Mouse (Mus musculus) A20 (cell line): ENCODE measurements around the gene Slc27a3.

Experiments used
- DNase-seq: peaks from one replicate; pipeline ENCODE4 v3.0.0-alpha.2; 2011; ENCODE audit warnings: low read depth, low spot score

The Slc27a3 gene

DNA sequence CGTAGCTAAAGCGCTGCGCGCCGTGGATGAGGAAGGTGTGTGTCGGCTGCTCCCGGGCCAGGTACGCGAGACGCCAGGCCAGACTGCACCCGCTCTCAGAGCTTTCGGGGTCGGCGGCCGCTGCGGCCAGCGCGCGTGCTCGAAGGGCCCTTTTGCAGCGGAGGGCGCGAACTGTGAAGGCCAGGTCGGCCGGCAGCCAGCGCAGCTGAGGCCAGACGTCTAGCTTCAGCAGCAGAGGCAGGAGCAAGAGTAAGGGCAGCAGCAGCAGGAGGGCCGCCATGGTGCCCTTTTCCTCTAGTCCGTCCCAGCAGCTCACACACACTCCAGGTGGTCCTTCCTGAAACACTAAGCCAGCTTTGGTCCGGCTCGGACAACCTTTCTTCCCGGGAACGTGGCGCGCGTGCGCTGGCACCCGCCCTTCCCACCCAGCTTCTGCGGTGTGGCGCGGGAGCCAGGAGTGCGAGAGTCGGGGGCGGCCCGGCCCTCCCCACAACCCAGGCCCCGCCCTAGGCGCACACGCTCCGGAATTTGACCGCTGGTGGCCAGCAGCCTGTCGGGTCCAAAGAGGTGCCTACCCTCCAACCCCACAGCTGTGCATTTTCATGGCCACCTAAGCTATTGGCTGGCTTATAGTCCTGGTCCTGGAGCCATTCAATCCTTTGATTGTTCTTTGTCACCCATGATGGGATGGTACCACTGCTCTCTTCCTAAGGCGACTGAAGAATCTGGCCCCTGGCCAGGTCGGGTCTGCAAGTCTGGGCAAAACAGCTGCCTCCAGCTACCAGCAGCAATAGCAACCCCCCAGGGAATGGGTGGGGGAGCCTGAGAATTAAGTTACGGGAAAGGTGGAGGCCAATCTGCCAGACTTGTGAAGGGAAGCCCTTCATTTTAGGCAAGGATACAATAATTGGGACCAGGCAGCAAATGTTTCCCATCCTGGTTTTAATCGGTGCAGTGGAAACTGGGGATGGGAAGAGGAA, at the start of gene Slc27a3:
Gene Slc27a3, minus strand, starts transcription at position 428 of the 980 bp plus-strand sequence.
- no peak for DNase-seq

DNA sequence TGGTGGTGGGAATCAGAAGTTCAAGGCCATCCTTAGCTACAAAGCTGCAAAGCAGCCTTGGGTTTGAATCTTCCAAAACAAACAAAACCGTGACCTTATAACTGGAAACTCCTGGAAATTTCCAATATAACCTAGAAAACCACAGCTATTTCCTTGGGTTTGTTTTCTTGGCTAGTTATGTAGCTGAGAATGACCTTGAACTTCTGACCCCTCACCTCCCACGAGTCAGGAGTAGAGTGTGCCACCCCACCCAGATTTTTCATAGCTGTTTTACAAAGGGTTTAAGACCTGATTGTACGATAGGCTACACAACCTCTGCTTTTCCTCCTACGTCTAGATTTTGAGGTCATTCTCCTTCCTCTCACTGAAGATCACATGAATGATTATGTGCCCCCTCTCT, 47.4 kb upstream of the Slc27a3 start:
- DNase-seq, result no peak

GRCm38 (mm10) chr3:90434073-90434730, 44.5 kb upstream of the Slc27a3 start:
- no peak for DNase-seq

DNA sequence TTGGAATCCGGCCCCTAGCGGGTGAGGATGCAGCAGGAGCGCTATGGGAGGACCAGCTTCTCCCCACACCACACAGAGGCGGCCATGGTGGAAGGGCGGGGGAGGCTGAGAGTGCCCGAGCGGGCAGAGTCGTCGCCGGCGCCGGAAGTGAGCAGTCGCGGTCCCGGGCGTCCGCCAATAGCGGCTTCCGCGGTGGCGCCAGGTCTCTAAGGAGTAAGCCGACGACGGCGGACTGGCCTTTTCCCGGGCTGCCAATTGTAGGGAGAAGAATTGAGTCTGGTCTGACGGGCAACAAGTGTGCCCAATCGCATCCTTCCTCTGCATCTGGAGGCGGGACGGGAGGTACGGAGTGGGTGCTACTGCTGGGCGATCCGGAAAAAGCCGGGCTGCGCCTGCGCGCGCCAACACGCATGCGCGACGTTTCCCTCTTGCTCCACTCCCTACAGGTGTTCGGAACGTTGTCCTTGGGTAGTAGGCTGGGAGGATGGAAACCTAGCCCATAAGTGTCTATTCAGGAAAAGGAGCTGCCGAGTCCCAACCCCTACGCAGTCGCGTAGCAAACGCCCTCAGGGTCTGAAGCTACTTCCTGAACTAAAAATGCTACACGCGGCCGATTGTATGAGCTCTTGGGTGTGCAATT, 43.8 kb upstream of the Slc27a3 start, which contains the start of gene Ints3:
Gene Ints3, minus strand, starts transcription at position 242 of the 640 bp plus-strand sequence.
- peak; percentile 99 for DNase-seq

GRCm38 (mm10) chr3:90432811-90433219, 43.1 kb upstream of the Slc27a3 start:
- no peak for DNase-seq

DNA sequence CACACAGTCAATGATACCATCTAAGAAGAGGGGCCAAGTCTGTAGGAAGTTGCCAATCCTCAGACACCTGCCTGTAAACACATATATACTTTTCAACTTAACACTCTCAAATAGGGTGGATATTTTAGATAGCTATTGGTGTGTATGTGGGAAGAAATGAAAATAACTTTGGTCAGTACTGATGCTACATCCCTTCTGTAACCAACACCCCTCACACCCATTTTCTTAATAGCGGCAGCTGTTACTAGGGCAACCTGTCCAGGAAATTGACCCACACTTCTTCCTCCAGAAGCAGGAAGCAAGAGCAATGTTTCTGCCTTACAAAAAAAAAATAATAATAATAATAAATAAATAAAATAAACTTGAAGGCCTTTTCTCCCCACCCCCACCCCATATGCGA, 42.6 kb upstream of the Slc27a3 start:
- peak; percentile 55 for DNase-seq

GRCm38 (mm10) chr3:90429576-90429975, 39.8 kb upstream of the Slc27a3 start:
- DNase-seq, result no peak

DNA sequence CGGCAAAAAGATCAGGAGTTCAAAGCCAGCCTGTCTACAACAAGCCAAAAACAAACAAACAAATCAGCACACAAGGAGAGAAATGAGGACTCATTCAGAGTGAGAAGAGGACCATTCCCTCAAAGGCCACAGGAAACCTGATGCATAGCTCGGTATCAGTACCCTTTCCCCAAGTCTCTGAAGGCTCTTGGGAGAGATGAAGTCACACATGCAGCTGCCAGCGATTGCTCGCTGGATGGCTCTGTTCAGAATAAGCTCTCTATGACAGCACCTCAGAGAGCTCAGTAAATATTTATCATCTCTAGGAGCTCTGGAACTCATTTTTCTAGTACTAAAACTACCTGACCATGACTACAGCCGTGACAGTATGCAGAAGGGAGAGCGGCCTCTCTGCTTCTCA, 38.4 kb upstream of the Slc27a3 start:
- no peak for DNase-seq

DNA sequence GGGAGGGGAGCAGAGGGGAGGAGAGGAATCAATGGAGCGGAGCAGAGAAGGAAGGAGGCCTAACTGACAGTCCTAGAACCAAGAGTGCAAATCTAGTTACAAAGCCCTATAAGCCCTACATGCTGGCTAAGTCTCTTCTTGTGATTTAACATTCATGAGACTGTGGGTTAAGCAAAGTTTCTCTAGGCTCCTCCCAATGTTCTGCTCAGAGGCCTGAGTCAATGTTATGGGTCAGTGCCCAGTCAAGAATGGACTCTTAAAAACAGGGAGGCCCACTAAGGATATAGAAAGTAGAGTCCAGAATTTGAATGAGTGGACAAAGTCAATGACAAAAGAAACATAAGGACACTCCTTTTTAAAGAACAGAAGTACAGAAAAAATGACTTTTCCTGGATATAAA, 37.8 kb upstream of the Slc27a3 start:
- DNase-seq, result no peak

GRCm38 (mm10) chr3:90425499-90425898, 35.8 kb upstream of the Slc27a3 start:
- DNase-seq, result no peak

DNA sequence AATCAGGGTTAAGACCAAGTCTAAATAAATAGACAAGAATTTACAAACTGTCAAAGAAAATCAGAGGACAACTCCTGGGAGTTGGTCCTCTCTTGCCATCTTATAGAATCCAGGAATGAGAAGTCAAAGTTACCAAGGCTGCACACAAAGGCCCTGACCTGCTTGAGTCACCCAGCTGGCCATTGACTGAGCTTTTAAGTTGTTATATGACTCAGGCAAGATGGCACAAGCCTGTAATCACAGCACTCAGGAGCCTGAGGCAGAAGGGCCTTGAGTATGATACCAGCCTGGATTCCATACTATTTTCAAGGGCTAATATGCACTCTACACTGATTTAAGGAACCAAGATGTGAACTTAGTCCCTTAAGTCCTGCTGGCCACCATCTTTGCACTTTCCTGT, 33.8 kb upstream of the Slc27a3 start:
- no peak for DNase-seq

DNA sequence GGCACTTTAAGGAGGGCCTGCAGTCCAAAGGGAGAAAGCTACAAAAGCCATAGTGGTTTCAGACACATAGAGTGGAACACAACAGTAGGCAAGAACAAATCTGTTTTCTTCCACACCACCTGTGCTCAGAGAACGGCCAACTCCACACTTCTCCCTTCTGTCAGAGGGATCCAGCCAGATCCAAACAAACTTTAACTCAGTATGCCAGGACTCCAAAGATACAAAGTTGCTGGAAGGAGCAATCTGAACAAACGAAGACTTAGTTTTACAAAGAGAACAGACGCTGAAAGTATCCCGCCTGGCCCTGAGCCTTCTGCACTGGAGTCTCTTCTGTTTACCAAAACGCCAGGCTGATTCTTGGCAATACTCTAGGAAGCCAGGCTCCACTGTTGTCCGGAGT, 31.0 kb upstream of the Slc27a3 start:
- DNase-seq, result no peak

GRCm38 (mm10) chr3:90413011-90413396, 23.3 kb upstream of the Slc27a3 start:
- no peak for DNase-seq

GRCm38 (mm10) chr3:90412312-90413010, 22.7 kb upstream of the Slc27a3 start:
- peak; percentile 65 for DNase-seq

DNA sequence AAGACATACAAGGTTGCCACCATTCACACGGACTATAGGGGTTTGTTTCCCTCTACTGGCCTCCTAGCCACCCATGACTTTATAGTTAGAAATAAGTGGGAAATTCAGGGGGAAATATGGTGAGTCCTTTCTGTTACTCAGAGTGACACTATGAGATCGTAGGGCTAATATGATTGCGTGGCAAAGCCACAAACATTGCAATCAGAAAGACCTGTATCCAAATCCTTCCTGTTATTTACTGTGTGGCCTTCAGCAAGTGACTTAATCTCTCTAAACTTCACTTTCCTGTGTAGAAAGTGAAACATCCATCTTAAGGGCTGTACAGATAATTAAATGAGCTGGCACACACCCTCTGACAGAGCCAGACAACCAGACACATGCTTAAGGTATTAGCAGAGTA, 19.0 kb upstream of the Slc27a3 start:
- DNase-seq, result no peak

DNA sequence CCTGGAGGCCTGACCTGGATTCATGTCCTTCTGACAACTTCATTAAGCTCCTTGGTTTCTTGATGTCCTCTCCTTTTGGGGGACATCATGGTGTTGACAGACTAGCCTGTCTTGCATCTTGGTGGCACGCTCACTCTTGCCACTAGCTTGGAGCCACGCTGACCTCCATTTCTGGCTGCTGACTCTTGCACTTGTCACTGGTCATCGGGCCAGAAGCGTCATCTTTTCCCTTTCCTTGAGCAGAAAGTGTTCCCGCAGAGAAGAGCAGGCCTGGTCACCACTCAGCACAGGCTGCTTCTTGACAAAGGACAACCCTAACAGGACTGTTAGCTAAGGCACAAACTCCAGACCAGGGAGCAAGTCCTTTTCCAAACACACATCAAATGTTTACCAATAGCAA, 16.7 kb upstream of the Slc27a3 start:
- no peak for DNase-seq

DNA sequence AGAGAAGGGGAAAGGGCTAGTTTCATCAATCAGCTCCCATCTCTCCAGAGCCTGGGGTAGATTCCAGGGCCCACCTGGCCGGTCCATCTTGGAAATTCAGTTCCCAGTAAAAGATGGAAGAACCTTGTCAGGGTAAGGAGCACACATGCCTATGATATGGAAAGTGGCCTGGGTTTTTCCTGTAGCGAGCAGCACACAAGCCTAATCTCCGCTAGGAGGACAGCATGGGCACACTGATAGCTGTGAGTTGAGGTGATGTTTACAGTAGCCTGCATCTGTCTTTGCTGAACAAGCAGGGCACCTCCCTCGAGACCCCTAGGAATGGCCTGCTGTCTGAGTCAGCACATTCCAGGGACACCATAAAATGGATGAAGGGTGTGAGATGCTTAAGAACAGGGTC, 14.9 kb upstream of the Slc27a3 start:
- DNase-seq, result no peak

- DNase-seq, result no peak
Measured at GRCm38 (mm10) chr3:90404121-90404520, 14.4 kb upstream of the Slc27a3 start.

DNA sequence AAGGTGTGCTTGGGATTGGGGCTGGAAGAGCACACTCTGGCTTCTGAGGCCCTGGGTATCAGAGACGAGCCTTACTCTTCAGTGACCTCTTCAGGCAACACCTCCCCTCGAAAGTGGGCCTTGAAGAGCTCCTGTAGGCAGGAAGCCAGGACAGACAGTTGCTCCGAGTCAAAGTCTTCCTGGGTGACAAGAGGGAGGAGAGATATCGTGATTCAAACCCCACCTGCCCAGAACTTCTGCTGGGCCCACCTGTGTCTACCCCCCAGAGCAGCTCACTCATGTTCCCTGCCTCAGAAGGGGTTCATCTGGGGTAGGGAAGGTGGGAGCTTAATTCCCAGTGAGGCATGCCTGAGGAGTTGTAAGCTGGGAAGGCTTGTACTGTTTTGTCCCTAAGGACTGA, 11.3 kb upstream of the Slc27a3 start:
- no peak for DNase-seq

DNA sequence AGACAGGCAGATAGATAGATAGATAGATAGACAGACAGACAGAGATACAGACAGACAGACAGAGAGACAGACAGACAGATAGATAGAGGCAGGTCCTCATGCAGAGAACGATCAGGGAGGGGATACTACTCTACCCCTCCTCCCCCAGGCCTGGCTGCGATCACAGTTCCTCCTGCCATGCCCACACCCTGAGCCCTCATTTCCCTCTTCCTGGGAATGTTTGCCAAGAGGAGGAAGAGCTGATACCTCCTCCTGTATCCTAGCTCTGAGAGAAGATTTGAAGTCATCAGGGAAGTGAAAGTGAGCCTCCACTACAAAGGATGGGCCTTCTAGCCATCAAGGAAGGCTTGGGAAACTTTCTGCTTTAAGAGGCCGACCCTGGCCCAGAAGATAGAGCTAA, 5.9 kb upstream of the Slc27a3 start:
- no peak for DNase-seq

DNA sequence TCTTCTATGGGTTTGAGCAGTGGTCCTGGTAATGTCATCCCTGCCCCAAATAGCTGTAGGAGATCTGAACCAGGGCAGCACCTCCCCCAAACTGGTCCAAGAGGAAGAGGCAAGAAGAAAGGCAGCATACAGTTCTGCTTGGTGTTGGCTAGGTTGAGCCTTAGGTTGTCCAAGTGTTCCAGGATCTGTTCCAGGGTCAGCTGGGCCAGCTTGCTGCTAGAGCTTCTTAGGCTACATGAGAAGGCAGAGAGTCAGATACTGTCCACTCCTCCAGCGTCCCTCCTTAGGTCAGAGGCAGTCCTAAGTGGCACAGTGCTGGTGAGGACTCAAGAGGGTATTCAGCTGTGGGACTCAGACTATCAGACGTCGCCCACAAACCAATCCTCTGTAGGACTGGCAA, 2.9 kb upstream of the Slc27a3 start:
- DNase-seq, result no peak

GRCm38 (mm10) chr3:90391941-90392340, 2.2 kb upstream of the Slc27a3 start:
- DNase-seq, result no peak
